Mouse (Mus musculus) liver, embryonic 14.5 days (tissue): ENCODE measurements around the gene Olfr1056.

Experiments
- CTCF ChIP-seq: IDR thresholded peaks from 2 replicates; pipeline ENCODE4 v1.5.1; 2016; ENCODE audit warnings: antibody characterized with exemption, low read depth, control low read depth
- EP300 ChIP-seq: IDR thresholded peaks from 2 replicates; pipeline ENCODE4 v1.6.1; 2016; ENCODE audit warnings: antibody characterized with exemption, low read depth

DNA sequence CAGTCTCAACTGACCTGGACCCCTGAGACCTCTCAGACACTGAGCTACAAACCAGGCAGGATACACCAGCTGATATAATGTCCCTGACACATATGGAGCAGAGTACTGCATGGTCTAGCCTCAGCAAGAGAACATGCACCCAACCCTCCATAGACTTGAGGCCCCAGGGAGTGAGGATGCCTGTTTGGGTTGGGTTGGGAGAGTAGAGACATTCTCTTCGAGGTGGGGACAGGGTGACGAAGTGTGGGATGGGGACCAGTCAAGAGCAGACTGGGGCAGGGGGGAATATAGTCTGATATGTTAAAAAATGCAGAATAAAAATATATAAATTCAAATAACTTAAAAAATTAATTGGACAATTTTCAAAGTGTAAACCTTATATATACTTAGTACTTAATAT lies 32.8 kb upstream of the Olfr1056 start:
- no peak for TF ChIP-seq CTCF
- TF ChIP-seq EP300 = no peak
